Comparison of ENCODE assay signal across 25 mouse cellular contexts in the genomic region with DNA sequence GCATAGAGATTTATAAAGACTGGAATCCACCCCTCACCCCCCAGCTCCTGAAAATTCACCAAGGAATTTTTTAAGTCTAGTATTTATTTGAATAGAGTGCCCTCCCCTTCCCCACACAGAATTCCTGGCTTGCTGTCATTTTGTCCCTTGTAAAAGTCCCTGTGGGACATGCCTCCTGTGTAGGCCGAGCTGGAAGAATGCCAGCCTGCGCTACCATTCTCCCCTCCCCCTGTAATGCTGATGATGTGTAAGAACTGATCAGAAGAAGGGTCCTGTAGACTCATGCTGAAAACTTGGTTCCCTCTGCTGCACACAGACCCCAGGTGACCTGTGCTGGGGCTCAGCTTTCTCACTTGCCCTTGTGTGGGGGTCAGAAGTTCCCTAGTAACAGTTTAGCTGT. TPM values are rescaled to one million over a fixed set of nuclear protein-coding genes. Genes with fewer than 3 reads are reported as not detected.
DNase-seq lines count a peak whose midpoint lies in the region; ATAC-seq lines count a peak whose summit lies in the region.
"Had no signal": no experiment of that assay in that cellular context is flagged by ENCODE, and none has a peak within 500 bp of the region (broad histone marks: within the 10 kb centered on the region; RNA-seq: fewer than 3 reads in every experiment).

No protein-coding gene starts in this region.

- no peak overlapping the region for H3K27ac ChIP-seq in kidney, embryonic 14.5 days (ENCODE audit: low read depth, low read length)
- 0 out of 2 replicates have a peak overlapping the region, but pooled peaks have one; percentile 41 for H3K27ac ChIP-seq in limb, embryonic 12.5 days
- no peak overlapping the region for H3K27ac ChIP-seq in limb, embryonic 10.5 days
- no peak overlapping the region for H3K27ac ChIP-seq in neural tube, embryonic 14.5 days (ENCODE audit: low read depth, low read length)
- H3K27ac ChIP-seq in intestine, embryonic 15.5 days, result no peak overlapping the region
- H3K27ac ChIP-seq: forebrain, embryonic 10.5 days; hindbrain, embryonic 10.5 days; midbrain, embryonic 12.5 days had no signal

- no peak overlapping the region for H3K9ac ChIP-seq in kidney, embryonic 14.5 days (ENCODE audit: low read depth, low read length)
- 0 out of 2 replicates have a peak overlapping the region, but pooled peaks have one; percentile 4 for H3K9ac ChIP-seq in limb, embryonic 12.5 days (replicated peaks)
- no peak overlapping the region for H3K9ac ChIP-seq in neural tube, embryonic 14.5 days (replicated peaks; ENCODE audit: low read depth, low read length)
- H3K9ac ChIP-seq in intestine, embryonic 15.5 days, result no peak overlapping the region
- H3K9ac ChIP-seq: liver, postnatal 0 days; midbrain, embryonic 12.5 days had no signal

- H3K27me3 ChIP-seq in kidney, embryonic 14.5 days (ENCODE audit: control insufficient read depth, insufficient read depth, low read length), result no peaks in the 10 kb centered on the region
- H3K27me3 ChIP-seq in limb, embryonic 12.5 days, result no peaks in the 10 kb centered on the region
- H3K27me3 ChIP-seq in limb, embryonic 10.5 days (ENCODE audit: low read depth, poor library complexity, severe bottlenecking), result no peaks in the 10 kb centered on the region
- no peaks in the 10 kb centered on the region for H3K27me3 ChIP-seq in neural tube, embryonic 14.5 days (ENCODE audit: control insufficient read depth, insufficient read depth, low read length)
- H3K27me3 ChIP-seq in intestine, embryonic 15.5 days (replicated peaks), result no peaks in the 10 kb centered on the region
- H3K27me3 ChIP-seq: CH12.LX; midbrain, embryonic 12.5 days had no signal

- H3K4me3 ChIP-seq in kidney, embryonic 14.5 days (ENCODE audit: low read length), result no peak overlapping the region
- H3K4me3 ChIP-seq in limb, embryonic 12.5 days (replicated peaks), result no peak overlapping the region
- no peak overlapping the region for H3K4me3 ChIP-seq in limb, embryonic 10.5 days
- no peak overlapping the region for H3K4me3 ChIP-seq in neural tube, embryonic 14.5 days (ENCODE audit: low read depth, low read length)
- no peak overlapping the region for H3K4me3 ChIP-seq in intestine, embryonic 15.5 days (replicated peaks)
- H3K4me3 ChIP-seq: forebrain, embryonic 10.5 days; hindbrain, embryonic 10.5 days; midbrain, embryonic 12.5 days had no signal

- peak; percentile 58 for ATAC-seq in kidney, embryonic 14.5 days (ENCODE audit: low FRiP score, low TSS enrichment)
- no peak for ATAC-seq in limb, embryonic 12.5 days (ENCODE audit: insufficient number of reproducible peaks, insufficient read depth, low FRiP score, low TSS enrichment, low read depth)
- 0 out of 2 replicates have a peak, but pooled peaks have one; percentile 28 for ATAC-seq in neural tube, embryonic 14.5 days (ENCODE audit: low read depth)
- no peak for ATAC-seq in intestine, embryonic 15.5 days
- ATAC-seq: activated CD4-positive, CD25-positive, alpha-beta regulatory T cell, adult 4 months; hindbrain, embryonic 16.5 days; intestine, postnatal 0 days; liver, postnatal 0 days; Patski had no signal

- H3K9me3 ChIP-seq in kidney, embryonic 14.5 days (ENCODE audit: control insufficient read depth, low read length), result peaks cover 3% of the 10 kb centered on the region; the same call in 1 of the 2 replicates
- H3K9me3 ChIP-seq in limb, embryonic 12.5 days, result peaks cover 5% of the 10 kb centered on the region; the same call in 1 of the 2 replicates
- no peaks in the 10 kb centered on the region for H3K9me3 ChIP-seq in limb, embryonic 10.5 days (replicated peaks)
- H3K9me3 ChIP-seq in neural tube, embryonic 14.5 days (ENCODE audit: control insufficient read depth, low read length), result no peaks in the 10 kb centered on the region
- H3K9me3 ChIP-seq in intestine, embryonic 15.5 days, result no peaks in the 10 kb centered on the region

- DNase-seq in kidney, adult 11 months, result no peak
- DNase-seq in limb, embryonic 10.5 days (ENCODE audit: low spot score), result no peak
- no peak for DNase-seq in neural tube, embryonic 10.5 days (ENCODE audit: extremely low spot score, low spot score)
- DNase-seq: adrenal gland, adult 8-10 months; B cell, adult 2 months; cerebellum, adult 18-20 months; cerebellum, postnatal 14 days; gastrocnemius, postnatal 25 days; layer of hippocampus, adult 9-11 months; liver, postnatal 0 days; right cerebral cortex, postnatal 14 days had no signal

- no peak overlapping the region for H3K4me2 ChIP-seq in kidney, embryonic 14.5 days (replicated peaks; ENCODE audit: low read depth, low read length)
- H3K4me2 ChIP-seq in limb, embryonic 12.5 days, result no peak overlapping the region
- H3K4me2 ChIP-seq in neural tube, embryonic 14.5 days (ENCODE audit: low read depth, low read length), result no peak overlapping the region
- no peak overlapping the region for H3K4me2 ChIP-seq in intestine, embryonic 15.5 days (replicated peaks)
- H3K4me2 ChIP-seq: midbrain, embryonic 12.5 days had no signal

- no peaks in the 10 kb centered on the region for H3K36me3 ChIP-seq in kidney, embryonic 14.5 days (ENCODE audit: control insufficient read depth, insufficient read depth, low read length)
- H3K36me3 ChIP-seq in limb, embryonic 12.5 days, result peaks cover 24% of the 10 kb centered on the region
- peaks cover 10% of the 10 kb centered on the region; the same call in 1 of the 2 replicates for H3K36me3 ChIP-seq in limb, embryonic 10.5 days
- H3K36me3 ChIP-seq in neural tube, embryonic 14.5 days (ENCODE audit: control insufficient read depth, insufficient read depth, low read length), result no peaks in the 10 kb centered on the region
- H3K36me3 ChIP-seq in intestine, embryonic 15.5 days, result no peaks in the 10 kb centered on the region
- H3K36me3 ChIP-seq: G1E had no signal

- WGBS in kidney, embryonic 14.5 days, result 52% methylated on average over 2 of the region's 2 CpGs
- 56% methylated on average over 2 of the region's 2 CpGs for WGBS in limb, embryonic 12.5 days
- 78% methylated on average over 2 of the region's 2 CpGs for WGBS in limb, embryonic 10.5 days
- 29% methylated on average over 2 of the region's 2 CpGs for WGBS in neural tube, embryonic 14.5 days
- WGBS in intestine, embryonic 15.5 days, result 74% methylated on average over 2 of the region's 2 CpGs

- H3K4me1 ChIP-seq in kidney, embryonic 14.5 days (ENCODE audit: control insufficient read depth, insufficient read depth, low read length), result peaks cover 12% of the 10 kb centered on the region
- H3K4me1 ChIP-seq in limb, embryonic 12.5 days (replicated peaks), result peaks cover 11% of the 10 kb centered on the region
- H3K4me1 ChIP-seq in limb, embryonic 10.5 days, result no peaks in the 10 kb centered on the region
- no peaks in the 10 kb centered on the region for H3K4me1 ChIP-seq in neural tube, embryonic 14.5 days (ENCODE audit: control insufficient read depth, insufficient read depth, low read length)
- no peaks in the 10 kb centered on the region for H3K4me1 ChIP-seq in intestine, embryonic 15.5 days (replicated peaks)
- H3K4me1 ChIP-seq: hindbrain, embryonic 10.5 days had no signal

RNA-seq across cellular contexts. Expression of a gene that starts 37.9 kb away (rescaled TPM):
- polyA plus RNA-seq in kidney, embryonic 14.5 days (2014; fragmentation: Nextera tagmentation; extraction: Ambion mirVana), result 32.9 and 46.8 TPM in 2 replicates
- polyA plus RNA-seq in limb, embryonic 12.5 days (2016; fragmentation: Nextera tagmentation; extraction: Ambion mirVana), result 43.9 and 45.1 TPM in 2 replicates
- polyA plus RNA-seq in limb, embryonic 10.5 days (2016; fragmentation: Nextera tagmentation; extraction: Ambion mirVana), result 36.9 and 46.6 TPM in 2 replicates
- polyA plus RNA-seq in neural tube, embryonic 14.5 days (2014; fragmentation: Nextera tagmentation; extraction: Ambion mirVana), result 74.8 and 92.7 TPM in 2 replicates
- polyA plus RNA-seq in intestine, embryonic 15.5 days (2015; fragmentation: Nextera tagmentation; extraction: Ambion mirVana), result 19.0 and 21.6 TPM in 2 replicates
- polyA plus RNA-seq: G1E; liver, adult 2 months had no signal

Comparison
In these comparisons a context has a peak if more than half of its experiments do, and no peak if none do; other contexts are left out.
1. ATAC-seq: peak in kidney, embryonic 14.5 days (single experiment) and neural tube, embryonic 14.5 days (single experiment); none in limb, embryonic 12.5 days (single experiment) and intestine, embryonic 15.5 days (single experiment).